Mouse (Mus musculus): Measurements from ENCODE around the gene Slc25a22. TPM values are rescaled to one million over a fixed set of nuclear protein-coding genes. Genes with fewer than 3 reads are reported as not detected.
A peak's percentile ranks its signal among the peaks of the same experiment; 100 is the strongest.
"Not testable (repeated sequence)": the region's sequence is repeated elsewhere in the genome, so short reads cannot be mapped to it uniquely, and the experiment has no call there.

The Slc25a22 gene
- polyA plus RNA-seq, 1 experiment from 2014 or later, result 49.6 TPM

DNA sequence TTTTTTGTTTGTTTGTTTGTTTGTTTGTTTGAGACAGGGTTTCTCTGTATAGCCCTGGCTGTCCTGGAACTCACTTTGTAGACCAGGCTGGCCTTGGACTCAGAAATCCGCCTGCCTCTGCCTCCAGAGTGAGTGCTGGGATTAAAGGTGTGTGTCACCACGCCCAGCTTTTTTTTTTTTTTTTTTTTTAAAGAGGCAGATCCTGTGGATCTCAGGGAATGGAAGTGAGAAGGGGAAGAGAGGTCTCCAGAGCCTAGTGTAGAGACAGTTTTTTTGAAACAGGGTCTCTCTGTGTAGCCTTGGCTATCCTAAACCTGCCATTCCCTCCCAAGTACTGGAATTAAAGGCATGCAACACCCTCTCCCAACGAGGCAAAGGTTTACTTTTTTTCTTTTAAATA, 8.7 kb upstream of the Slc25a22 start:
- 85% methylated on average over 3 of the region's 3 CpGs for WGBS
- H3K36me3 ChIP-seq (replicated peaks), result peaks cover 45% of the 10 kb centered on the region
- not testable (repeated sequence) for DNase-seq (ENCODE audit: extremely low spot score, low spot score); H3K9me3 ChIP-seq; H3K27me3 ChIP-seq (ENCODE audit: poor library complexity, severe bottlenecking)
- H3K27ac ChIP-seq, result peak overlapping the region; percentile 95
- H3K4me3 ChIP-seq, result peak overlapping the region; percentile 84; the same call in 1 of the 2 replicates
- peaks cover 53% of the 10 kb centered on the region for H3K4me1 ChIP-seq

DNA sequence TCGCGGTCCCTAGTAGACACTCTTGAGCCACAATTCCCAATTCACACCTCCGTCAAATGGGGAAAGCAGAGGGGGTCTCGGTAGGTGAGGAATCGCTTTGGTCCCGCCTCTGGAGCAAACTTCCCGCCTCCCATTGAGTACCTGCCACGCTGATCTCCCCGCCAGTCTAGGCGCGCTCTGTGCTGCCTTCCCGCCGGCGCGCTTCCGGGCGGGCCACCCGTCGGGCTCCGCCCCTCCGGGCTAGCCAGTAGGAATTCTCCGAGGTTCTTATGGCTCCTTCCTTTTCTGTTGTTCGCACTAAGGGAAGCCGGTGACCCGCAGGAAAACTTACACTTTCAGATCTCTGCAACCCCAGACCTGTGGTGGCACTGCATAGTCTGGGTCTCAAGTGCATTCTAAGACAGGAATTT, 6.1 kb upstream of the Slc25a22 start, which contains the start of gene Pidd1:
TSS of gene Pidd1 (minus strand) at position 198 of the 410 bp plus-strand sequence.
- DNase-seq (ENCODE audit: extremely low spot score, low spot score), result peak; percentile 81
- H3K27me3 ChIP-seq (ENCODE audit: poor library complexity, severe bottlenecking), result no peaks in the 10 kb centered on the region
- peak within 1 kb of the TSS; percentile 61 for H3K4me3 ChIP-seq
- H3K9me3 ChIP-seq, result no peaks in the 10 kb centered on the region
- H3K27ac ChIP-seq, result peak within 1 kb of the TSS; percentile 90
- peaks cover 45% of the 10 kb centered on the region for H3K36me3 ChIP-seq (replicated peaks)
- H3K4me1 ChIP-seq, result peaks cover 57% of the 10 kb centered on the region
- under 1% methylated on average over 25 of the region's 25 CpGs for WGBS

DNA sequence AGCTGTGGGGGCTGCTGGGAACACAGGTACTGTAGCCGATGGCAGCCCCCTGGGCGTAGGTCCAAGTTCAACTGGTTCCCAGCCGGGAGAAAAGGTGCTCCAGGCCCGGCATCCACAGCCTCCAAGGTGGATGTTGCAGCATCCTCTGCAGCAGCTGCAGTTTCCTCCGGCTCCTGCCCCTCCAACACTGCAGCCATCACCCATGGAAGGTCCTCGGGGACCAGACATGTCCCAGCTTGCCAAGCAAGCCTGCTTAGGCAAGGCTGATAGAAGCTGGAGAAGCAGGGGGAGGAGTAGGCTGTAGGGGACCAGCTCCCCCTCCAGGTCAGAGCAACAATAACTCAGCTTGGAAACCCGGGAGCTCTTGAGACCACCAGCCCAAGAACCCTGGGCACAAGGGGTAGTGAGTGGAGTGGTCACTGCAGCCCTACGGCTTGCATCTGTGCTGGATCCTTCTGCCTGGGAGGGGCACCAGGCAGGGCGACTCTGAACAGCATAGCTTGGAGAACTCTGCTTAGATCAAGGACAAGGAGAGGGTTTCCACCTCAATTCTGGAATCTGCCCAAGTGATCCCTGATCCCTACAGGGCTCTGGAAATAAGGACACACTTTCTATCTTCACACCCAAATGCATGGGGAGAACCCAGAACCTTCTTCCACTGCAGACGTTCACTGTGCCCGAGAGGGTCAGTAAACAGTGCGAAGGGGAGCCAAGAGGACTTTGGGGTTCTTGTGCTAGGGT, 5.6 kb upstream of the Slc25a22 start:
- Histone ChIP-seq H3K27me3 (ENCODE audit: poor library complexity, severe bottlenecking) (no peaks in the 10 kb centered on the region), H3K27ac (peak overlapping the region; percentile 90), H3K4me3 (peak overlapping the region; percentile 61), H3K9me3 (no peaks in the 10 kb centered on the region), H3K4me1 (peaks cover 51% of the 10 kb centered on the region), H3K36me3 (replicated peaks) (peaks cover 45% of the 10 kb centered on the region)
- no peak for DNase-seq (ENCODE audit: extremely low spot score, low spot score)
- WGBS, result 38% methylated on average over 12 of the region's 12 CpGs

DNA sequence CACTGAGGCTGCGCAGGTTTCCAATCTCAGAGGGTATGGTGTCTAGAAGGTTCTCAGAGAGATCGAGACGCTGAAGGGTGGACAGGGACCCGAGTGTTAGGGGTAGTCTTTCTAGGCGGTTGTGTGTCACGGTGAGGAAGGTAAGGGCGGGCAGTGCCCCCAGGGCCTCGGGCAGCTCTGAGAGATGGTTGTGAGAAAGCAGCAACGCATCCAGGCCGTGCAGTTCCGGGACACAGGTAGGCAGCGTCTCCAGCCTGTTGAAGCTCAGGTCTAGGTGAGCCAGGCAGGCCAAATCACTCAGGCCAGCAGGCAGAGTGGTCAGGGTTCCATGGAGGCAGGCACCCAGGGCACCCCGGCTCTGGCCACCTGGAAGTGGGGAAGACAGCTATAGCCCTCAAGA, 4.5 kb upstream of the Slc25a22 start:
- H3K9me3 ChIP-seq, result no peaks in the 10 kb centered on the region
- no peaks in the 10 kb centered on the region for H3K27me3 ChIP-seq (ENCODE audit: poor library complexity, severe bottlenecking)
- H3K4me3 ChIP-seq, result peak overlapping the region; percentile 61
- H3K4me1 ChIP-seq, result peaks cover 58% of the 10 kb centered on the region
- H3K36me3 ChIP-seq (replicated peaks), result peaks cover 51% of the 10 kb centered on the region
- WGBS, result 94% methylated on average over 13 of the region's 13 CpGs
- DNase-seq (ENCODE audit: extremely low spot score, low spot score), result no peak
- peak overlapping the region; percentile 90 for H3K27ac ChIP-seq

DNA sequence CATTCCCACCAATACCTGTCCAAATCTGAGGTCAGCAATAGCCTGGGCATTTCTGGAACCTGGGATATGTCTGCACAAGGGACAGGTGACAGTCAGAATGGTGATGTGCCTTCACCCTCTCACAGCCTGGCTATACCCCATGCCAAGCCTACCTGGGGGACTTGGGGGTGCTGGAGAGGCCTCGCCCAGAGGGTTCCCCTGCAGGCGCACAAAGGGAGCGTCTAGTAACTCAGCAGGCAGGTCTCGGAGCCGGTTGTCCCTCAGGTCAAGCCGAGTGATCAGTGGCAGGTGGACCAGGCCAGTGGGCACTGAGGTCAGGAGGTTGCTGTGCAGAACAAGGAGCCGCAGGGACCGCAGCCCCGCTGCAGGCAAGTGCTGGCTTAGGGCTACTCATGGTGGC, 3.8 kb upstream of the Slc25a22 start:
- H3K4me3 ChIP-seq, result peak overlapping the region; percentile 61
- WGBS, result 94% methylated on average over 9 of the region's 9 CpGs
- peaks cover 60% of the 10 kb centered on the region for H3K4me1 ChIP-seq

DNA sequence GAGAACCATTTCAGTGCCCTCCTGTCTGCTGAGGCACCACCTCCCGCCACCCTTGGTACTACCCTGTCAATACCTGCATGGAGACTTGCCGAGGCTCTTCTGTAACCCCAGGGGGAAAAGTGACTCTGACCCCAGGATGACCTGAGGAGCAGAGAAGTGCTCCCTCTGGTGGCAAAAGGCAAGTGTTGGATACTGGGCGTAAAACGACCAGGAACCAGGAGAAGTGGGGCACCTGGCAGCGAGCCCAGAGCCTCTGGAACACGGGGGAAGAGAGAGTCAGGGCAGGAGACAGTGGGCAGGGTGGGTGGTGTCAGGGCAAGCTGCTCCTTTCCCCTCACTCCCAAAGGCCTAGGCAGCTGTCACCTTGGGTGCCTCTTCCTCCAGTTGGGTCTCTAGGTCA, 2.9 kb upstream of the Slc25a22 start:
- 39% methylated on average over 6 of the region's 6 CpGs for WGBS
- no peak for DNase-seq (ENCODE audit: extremely low spot score, low spot score)
- 0 out of 2 replicates have a peak overlapping the region, but pooled peaks have one; percentile 3 for H3K27ac ChIP-seq
- H3K36me3 ChIP-seq (replicated peaks), result peaks cover 51% of the 10 kb centered on the region
- no peak overlapping the region; the same call in 1 of the 2 replicates for H3K4me3 ChIP-seq
- H3K27me3 ChIP-seq (ENCODE audit: poor library complexity, severe bottlenecking), result no peaks in the 10 kb centered on the region
- no peaks in the 10 kb centered on the region for H3K9me3 ChIP-seq
- H3K4me1 ChIP-seq, result peaks cover 68% of the 10 kb centered on the region

More for the DNA sequence above, 3.8 kb upstream of the Slc25a22 start:
- Histone ChIP-seq H3K27ac (0 out of 2 replicates have a peak overlapping the region, but pooled peaks have one; percentile 8), H3K9me3 (no peaks in the 10 kb centered on the region), H3K36me3 (replicated peaks) (peaks cover 51% of the 10 kb centered on the region), H3K27me3 (ENCODE audit: poor library complexity, severe bottlenecking) (no peaks in the 10 kb centered on the region)
- DNase-seq (ENCODE audit: extremely low spot score, low spot score), result no peak

DNA sequence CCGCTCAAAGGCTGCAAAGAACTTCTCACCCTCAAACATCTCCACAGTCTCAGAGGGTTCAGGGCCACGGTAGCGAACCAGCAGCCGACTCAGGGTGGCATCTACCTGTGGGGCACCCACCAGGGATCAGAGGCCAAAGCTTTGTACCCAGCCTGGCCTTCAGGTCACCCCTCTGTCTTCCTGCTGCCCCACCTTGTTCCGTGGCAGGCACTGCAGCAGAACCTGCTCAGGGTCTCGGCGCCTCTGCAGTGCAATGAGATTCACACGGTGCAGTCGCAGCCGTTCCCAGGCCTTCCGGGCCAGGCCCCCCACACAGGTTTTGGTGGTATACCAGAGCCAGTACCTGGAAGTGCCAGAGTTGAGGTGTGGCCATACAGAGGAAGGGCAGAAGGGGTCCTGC, 2.1 kb upstream of the Slc25a22 start:
- no peak overlapping the region for H3K4me3 ChIP-seq
- no peak overlapping the region for H3K27ac ChIP-seq
- peaks cover 51% of the 10 kb centered on the region for H3K36me3 ChIP-seq (replicated peaks)
- peaks cover 76% of the 10 kb centered on the region for H3K4me1 ChIP-seq
- DNase-seq (ENCODE audit: extremely low spot score, low spot score), result no peak
- no peaks in the 10 kb centered on the region for H3K9me3 ChIP-seq
- WGBS, result 98% methylated on average over 11 of the region's 11 CpGs
- H3K27me3 ChIP-seq (ENCODE audit: poor library complexity, severe bottlenecking), result no peaks in the 10 kb centered on the region

DNA sequence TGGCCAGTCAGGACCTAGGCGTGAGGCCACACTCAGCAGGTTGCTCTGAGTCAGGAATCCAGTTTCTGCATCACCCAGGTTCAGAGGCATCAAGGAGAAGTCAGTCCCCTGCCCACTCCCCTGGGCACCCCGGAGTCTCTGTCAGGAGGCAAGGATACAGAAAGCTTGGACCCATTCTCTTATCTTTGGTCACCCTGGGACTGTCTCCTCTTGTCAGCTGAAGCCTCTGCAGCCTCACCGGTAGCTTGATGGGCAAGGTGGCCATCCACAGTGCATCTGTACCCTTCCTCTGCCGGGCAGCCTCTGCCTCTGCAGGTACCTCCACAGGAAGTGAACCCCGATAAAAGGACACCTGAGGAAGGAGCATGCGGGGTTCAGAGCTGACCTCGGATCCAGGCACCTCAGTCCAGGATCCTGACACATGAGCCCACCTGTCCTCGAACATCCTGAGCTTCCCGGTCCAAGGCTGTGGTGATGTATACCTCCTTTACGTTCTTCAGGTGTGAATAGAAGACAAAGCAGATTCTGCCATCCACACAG, 1.5 kb upstream of the Slc25a22 start:
- H3K27ac ChIP-seq, result no peak overlapping the region
- 95% methylated on average over 10 of the region's 10 CpGs for WGBS
- no peaks in the 10 kb centered on the region for H3K27me3 ChIP-seq (ENCODE audit: poor library complexity, severe bottlenecking)
- no peaks in the 10 kb centered on the region for H3K9me3 ChIP-seq
- no peak overlapping the region for H3K4me3 ChIP-seq
- DNase-seq (ENCODE audit: extremely low spot score, low spot score), result no peak
- peaks cover 51% of the 10 kb centered on the region for H3K36me3 ChIP-seq (replicated peaks)
- peaks cover 78% of the 10 kb centered on the region for H3K4me1 ChIP-seq

DNA sequence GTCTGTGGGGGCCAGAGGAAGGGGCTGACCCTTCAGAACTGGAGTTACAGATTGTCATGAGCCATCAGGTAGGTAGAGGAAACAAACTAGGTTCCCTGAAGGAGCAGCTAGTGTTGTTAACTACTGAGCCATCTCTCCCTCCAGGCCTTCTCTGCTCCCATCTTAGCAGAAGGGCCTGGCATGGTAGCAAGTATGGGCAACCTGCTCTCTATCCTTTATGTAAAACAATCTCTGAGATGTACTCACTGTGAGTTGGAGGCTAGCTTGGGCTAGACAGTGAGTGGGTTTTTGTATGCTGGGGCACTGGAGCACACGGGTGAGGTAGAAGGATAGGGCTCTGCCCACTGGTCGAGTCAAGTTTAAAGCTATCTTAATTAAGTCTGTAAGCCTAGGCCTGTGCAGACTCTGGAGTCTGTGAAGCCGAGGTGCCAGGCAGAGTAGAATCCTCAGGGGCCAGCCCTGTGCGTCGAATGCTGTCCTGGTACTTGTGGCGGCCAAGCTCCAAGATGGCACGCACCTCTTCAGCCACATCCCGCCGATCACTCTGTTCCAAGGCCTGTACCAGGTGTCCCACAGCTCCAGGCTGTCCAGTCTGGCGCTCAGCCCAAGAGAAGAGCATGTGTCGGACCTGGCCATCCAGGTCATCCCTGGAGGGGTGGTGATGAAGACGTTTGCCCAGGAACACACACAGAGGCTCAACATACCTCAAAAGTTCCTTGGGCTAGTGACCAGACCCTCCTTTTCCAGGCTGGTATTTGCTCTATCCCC, 693 bp upstream of the Slc25a22 start:
- H3K27me3 ChIP-seq (ENCODE audit: poor library complexity, severe bottlenecking), result no peaks in the 10 kb centered on the region
- H3K9me3 ChIP-seq, result no peaks in the 10 kb centered on the region
- H3K36me3 ChIP-seq (replicated peaks), result peaks cover 59% of the 10 kb centered on the region
- no peak overlapping the region for H3K4me3 ChIP-seq
- 94% methylated on average over 12 of the region's 12 CpGs for WGBS
- no peak overlapping the region for H3K27ac ChIP-seq
- peaks cover 78% of the 10 kb centered on the region for H3K4me1 ChIP-seq
- DNase-seq (ENCODE audit: extremely low spot score, low spot score), result no peak

DNA sequence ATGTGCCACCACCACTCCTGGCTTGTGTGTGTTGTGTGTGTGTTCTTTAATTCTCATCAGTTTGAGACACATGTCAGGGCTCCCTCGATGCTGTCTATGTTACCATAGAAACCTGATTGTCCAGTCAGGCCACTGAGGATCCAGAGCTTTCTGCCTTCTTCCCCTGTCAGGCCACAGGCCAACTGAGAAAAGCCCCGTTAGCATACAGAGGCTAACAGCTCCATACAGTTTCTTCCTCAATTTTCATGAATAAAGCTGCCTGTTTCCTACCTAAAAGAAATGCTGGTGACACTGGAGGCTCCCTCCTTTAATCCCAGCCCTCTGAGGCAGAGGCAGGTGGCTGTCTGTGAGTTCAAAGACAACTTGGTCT, 1.2 kb downstream of the Slc25a22 start:
- H3K4me3 ChIP-seq, result peak overlapping the region; percentile 72
- H3K4me1 ChIP-seq, result peaks cover 72% of the 10 kb centered on the region
- H3K27me3 ChIP-seq (ENCODE audit: poor library complexity, severe bottlenecking), result no peaks in the 10 kb centered on the region
- no peaks in the 10 kb centered on the region for H3K9me3 ChIP-seq
- DNase-seq (ENCODE audit: extremely low spot score, low spot score), result no peak
- H3K36me3 ChIP-seq (replicated peaks), result peaks cover 65% of the 10 kb centered on the region
- peak overlapping the region; percentile 88 for H3K27ac ChIP-seq
- WGBS, result 56% methylated on average over 2 of the region's 2 CpGs

DNA sequence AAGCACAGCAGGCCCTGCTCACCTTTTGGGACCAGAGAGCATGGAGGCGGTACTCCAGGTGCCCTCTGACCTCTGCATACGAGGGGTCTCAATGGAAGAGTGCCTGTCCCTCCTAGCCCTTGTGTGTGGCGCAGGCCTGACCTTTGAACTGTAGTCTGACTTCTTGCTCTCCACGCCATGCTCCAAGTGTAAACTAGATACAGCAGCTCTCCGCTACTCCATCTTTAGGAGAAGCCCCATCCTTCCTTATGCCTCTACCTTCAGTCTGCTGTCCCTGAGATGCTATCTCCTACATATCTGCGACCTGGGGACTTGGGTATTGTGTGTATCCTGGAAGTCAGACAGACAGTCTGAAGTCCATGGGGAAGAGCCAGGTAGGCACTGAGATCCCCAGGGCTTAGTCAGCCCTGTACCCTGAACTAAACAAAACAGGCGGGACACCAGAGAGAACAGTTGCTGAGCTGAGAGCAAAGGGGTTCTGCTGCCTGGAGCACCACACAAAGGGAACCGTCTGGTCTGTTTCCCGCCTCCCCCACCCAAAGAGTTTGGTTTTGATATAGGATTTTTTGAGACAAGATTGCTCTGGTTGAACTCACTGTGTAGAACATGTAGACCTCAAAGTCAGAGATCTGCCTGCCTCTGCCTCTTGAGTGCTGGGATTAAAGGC, 1.7 kb downstream of the Slc25a22 start:
- Histone ChIP-seq H3K4me1 (peaks cover 67% of the 10 kb centered on the region), H3K27ac (peak overlapping the region; percentile 88), H3K27me3 (ENCODE audit: poor library complexity, severe bottlenecking) (no peaks in the 10 kb centered on the region), H3K36me3 (replicated peaks) (peaks cover 65% of the 10 kb centered on the region), H3K9me3 (no peaks in the 10 kb centered on the region), H3K4me3 (peak overlapping the region; percentile 72)
- DNase-seq (ENCODE audit: extremely low spot score, low spot score), result no peak
- 79% methylated on average over 9 of the region's 9 CpGs for WGBS

DNA sequence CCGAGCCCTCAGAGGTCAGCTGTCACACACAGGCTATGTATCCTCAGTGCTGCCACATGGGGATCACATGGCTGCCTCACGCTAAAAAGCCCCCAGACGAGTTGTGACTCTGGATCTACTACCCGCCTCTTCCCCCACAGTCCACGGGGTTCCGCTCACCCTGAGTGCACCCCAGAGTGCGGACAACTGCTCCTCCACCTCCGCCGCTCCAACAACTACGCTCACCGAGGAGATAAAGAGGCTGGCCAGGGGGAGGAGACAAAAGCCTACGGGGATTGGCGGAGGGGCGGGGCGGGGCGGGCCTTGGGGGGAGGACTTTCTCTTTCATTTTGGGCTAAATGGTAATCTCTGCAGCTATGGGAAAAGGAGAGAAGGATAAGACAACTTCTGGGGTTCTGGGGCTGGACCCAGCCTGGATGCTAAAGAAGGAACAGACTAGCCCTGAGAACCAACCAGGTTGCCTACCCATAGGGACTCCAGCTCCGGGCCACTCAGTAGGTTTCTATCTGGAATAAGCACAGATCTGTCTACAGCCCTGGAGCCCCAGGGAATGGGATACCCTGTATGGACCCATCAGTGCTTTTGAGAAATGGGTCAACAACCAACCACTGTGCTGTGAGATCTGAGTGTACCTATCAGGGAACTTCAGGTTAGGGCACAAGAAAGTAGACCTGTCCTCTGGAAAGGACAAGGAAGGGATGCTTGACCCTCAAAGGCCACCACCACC, 2.4 kb downstream of the Slc25a22 start:
- WGBS, result 6% methylated on average over 17 of the region's 17 CpGs
- no peaks in the 10 kb centered on the region for H3K27me3 ChIP-seq (ENCODE audit: poor library complexity, severe bottlenecking)
- no peaks in the 10 kb centered on the region for H3K9me3 ChIP-seq
- peaks cover 63% of the 10 kb centered on the region for H3K4me1 ChIP-seq
- peak overlapping the region; percentile 86 for H3K27ac ChIP-seq
- H3K36me3 ChIP-seq (replicated peaks), result peaks cover 65% of the 10 kb centered on the region
- peak; percentile 56 for DNase-seq (ENCODE audit: extremely low spot score, low spot score)
- H3K4me3 ChIP-seq, result peak overlapping the region; percentile 72
